Mouse (Mus musculus) G1E (cell line): Measurements from ENCODE around the gene Cldn19.
"Not testable (repeated sequence)": the region's sequence is repeated elsewhere in the genome, so short reads cannot be mapped to it uniquely, and the experiment has no call there.

ENCODE experiments used
- CTCF ChIP-seq: IDR thresholded peaks from 2 replicates; pipeline ENCODE4 v1.5.1; 2012; ENCODE audit warnings: low read depth, low read length, inconsistent platforms, mixed read lengths
- GATA1 ChIP-seq: IDR thresholded peaks from 2 replicates; pipeline ENCODE4 v1.6.1; 2012; ENCODE audit warnings: borderline replicate concordance, low read length, inconsistent platforms, mixed read lengths
- TAL1 ChIP-seq: conservative IDR thresholded peaks from 2 replicates; pipeline ENCODE4 v1.6.1; 2012; ENCODE audit warnings: low read depth, low read length, inconsistent platforms, mixed read lengths

DNA sequence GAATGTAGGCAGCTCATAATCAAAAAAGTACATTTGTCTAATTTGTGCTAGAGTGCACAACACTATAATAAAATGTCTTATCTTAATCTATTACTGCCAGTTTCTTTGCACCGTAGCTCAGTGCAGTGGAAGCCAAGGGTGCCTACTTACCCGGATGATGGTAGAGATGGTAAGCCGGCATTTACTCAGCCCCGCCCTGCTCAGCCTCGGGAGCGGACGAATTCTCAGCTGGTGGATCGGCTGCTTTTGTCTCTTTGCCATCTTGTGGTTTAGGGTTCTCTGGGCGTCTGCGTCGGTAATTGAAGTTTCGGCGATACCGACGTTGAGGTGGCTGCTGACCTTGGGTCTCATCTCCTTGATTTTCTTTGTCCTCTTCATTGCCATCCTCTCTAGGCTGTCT is 23.6 kb downstream of the Cldn19 start:
- not testable (repeated sequence) for TF ChIP-seq TAL1, CTCF, GATA1
